Mouse (Mus musculus) neural tube, embryonic 13.5 days (tissue): Measurements from ENCODE around the gene Rad54l. TPM values are rescaled to one million over a fixed set of nuclear protein-coding genes. Genes with fewer than 3 reads are reported as not detected.

ENCODE experiments used
- ATAC-seq: fragments of 200-750 bp; cut with Nextera tagmentation; 2 replicates; pipeline ENCODE4 v1.8.0; 2017; ENCODE audit warnings: low read depth, mild to moderate bottlenecking, moderate TSS enrichment, moderate library complexity
- H3K27ac ChIP-seq: fragments of 300-500 bp; sonication (generic); replicated peaks from 2 replicates; pipeline ENCODE4 v1.5.1; 2015; ENCODE audit warnings: moderate library complexity, mild to moderate bottlenecking, inconsistent platforms
- H3K27me3 ChIP-seq: fragments of 300-500 bp; sonication (generic); 2 replicates; pipeline ENCODE4 v1.6.1; 2015; ENCODE audit warnings: mild to moderate bottlenecking, inconsistent platforms
- H3K36me3 ChIP-seq: fragments of 300-500 bp; sonication (generic); 2 replicates; pipeline ENCODE4 v1.6.1; 2015; ENCODE audit warnings: mild to moderate bottlenecking, inconsistent platforms
- H3K4me1 ChIP-seq: fragments of 300-500 bp; sonication (generic); replicated peaks from 2 replicates; pipeline ENCODE4 v1.6.1; 2015; ENCODE audit warnings: inconsistent platforms
- H3K4me2 ChIP-seq: fragments of 300-500 bp; sonication (generic); 2 replicates; pipeline ENCODE4 v1.6.1; 2015; ENCODE audit warnings: inconsistent platforms, mild to moderate bottlenecking, moderate library complexity
- H3K4me3 ChIP-seq: fragments of 300-500 bp; sonication (generic); 2 replicates; pipeline ENCODE4 v1.5.1; 2015; ENCODE audit warnings: mild to moderate bottlenecking, inconsistent platforms
- H3K9ac ChIP-seq: fragments of 300-500 bp; sonication (generic); 2 replicates; pipeline ENCODE4 v1.6.1; 2015; ENCODE audit warnings: moderate library complexity, mild to moderate bottlenecking, inconsistent platforms
- H3K9me3 ChIP-seq: fragments of 300-500 bp; sonication (generic); 2 replicates; pipeline ENCODE4 v1.6.1; 2016; ENCODE audit warnings: inconsistent platforms
- WGBS: fragments of 180-500 bp; shearing (Covaris S2); methylation state at CpG from one replicate; pipeline ENCODE4 v1.1.7; 2015; 5-methylcytosine and 5-hydroxymethylcytosine counted together
- polyA plus RNA-seq: library from polyadenylated mRNA; unstranded; fragments of >200 nt; fragmentation: Nextera tagmentation; extraction: Ambion mirVana; gene quantifications from 2 replicates; pipeline ENCODE4 v1.2.1, GENCODE M21; 2015

The Rad54l gene
- polyA plus RNA-seq = 7.7 and 9.2 TPM in 2 replicates

DNA sequence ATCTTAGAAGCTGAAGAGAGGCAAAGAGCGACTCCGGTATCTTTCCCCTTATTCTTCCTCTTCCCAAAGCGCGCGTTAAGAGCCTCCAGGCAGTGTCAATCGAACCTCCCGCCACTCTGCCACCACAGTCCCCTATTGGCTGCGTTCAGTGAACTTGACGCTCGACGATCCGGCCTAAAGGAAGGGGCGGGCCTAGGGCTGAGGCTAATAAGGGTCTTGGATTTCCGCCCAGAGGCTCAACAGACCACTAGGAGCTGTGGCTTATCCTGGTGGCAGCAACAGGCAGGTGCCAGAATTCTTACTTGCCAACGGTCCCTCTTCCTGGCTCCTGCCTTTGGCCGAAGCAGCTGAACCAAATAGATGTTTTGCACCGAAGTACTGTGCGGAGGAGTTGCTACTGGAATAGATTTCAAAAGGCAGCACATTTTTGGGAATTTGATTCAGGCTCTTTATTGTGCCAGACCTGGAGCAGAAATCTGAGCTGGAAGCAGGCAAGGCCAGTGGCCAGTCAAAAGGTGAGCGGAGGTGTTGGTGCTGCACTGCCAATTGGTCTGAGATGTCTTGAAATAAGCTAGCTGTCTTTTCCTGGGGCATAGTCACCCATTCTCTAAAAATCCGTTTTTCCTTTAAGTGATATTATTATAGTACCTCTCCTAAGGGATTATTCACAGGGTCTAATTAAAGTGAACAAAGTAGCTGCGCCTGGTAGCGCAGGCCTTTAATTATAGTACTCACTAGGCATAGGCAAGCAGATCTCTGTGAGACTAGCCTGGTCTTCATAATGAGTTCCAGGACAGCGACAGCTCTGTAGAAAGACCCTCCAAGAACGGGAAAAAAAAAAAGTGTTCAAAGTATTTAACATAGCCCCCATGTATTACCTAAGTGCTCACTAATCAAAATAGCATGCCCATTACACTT, at the start of gene Rad54l, which contains the start of gene Pomgnt1:
Gene Rad54l (minus strand): TSS at position 89 of the 918 bp plus-strand sequence.
Gene Pomgnt1 (plus strand): TSS at position 239 of the 918 bp plus-strand sequence.
- peak within 1 kb of the TSS; percentile 72 for H3K9ac ChIP-seq
- peak within 1 kb of the TSS; percentile 54; the same call in 1 of the 2 replicates for H3K27ac ChIP-seq
- H3K4me2 ChIP-seq = peak within 1 kb of the TSS; percentile 78
- no peaks in the 10 kb centered on the region for H3K27me3 ChIP-seq
- H3K36me3 ChIP-seq = no peaks in the 10 kb centered on the region
- peak within 1 kb of the TSS; percentile 62 for H3K4me3 ChIP-seq
- H3K4me1 ChIP-seq = peaks cover 21% of the 10 kb centered on the region
- H3K9me3 ChIP-seq = no peaks in the 10 kb centered on the region
- 6% methylated on average over 24 of the region's 24 CpGs for WGBS
- peak; percentile 98 for ATAC-seq

- Histone ChIP-seq H3K9me3 (no peaks in the 10 kb centered on the region), H3K9ac (no peak within 1 kb of the TSS), H3K36me3 (no peaks in the 10 kb centered on the region), H3K4me3 (no peak within 1 kb of the TSS), H3K4me2 (no peak within 1 kb of the TSS), H3K27me3 (no peaks in the 10 kb centered on the region), H3K4me1 (peaks cover 28% of the 10 kb centered on the region), H3K27ac (peak within 1 kb of the TSS; percentile 13; the same call in 1 of the 2 replicates)
- 82% methylated on average over 6 of the region's 6 CpGs for WGBS
- ATAC-seq = no peak
Measured at GRCm38 (mm10) chr4:116173072-116173471, 49.6 kb upstream of the Rad54l start, which contains the start of the genes 1700042G07Rik and Gm49337. Gene 1700042G07Rik (plus strand): TSS chr4:116173372. Gene Gm49337 (plus strand): TSS chr4:116173384.

DNA sequence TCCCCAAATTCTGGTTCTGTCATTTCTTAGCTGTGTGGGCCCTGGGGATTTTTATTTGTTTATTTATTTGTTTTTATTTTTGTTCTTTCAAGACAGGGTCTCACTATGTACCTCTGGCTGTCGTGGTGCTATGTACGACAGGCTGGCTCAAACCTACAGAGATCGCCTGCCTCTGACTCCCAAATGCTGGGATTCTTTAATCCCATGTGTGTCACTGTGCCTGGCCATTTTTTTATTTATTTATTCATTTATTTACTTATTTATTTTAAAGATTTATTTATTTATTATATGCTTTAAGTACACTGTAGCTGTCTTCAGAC, 45.8 kb upstream of the Rad54l start:
- H3K4me1 ChIP-seq = peaks cover 1% of the 10 kb centered on the region
- 71% methylated on average over 3 of the region's 3 CpGs for WGBS
- peak; percentile 33; the same call in 1 of the 2 replicates for ATAC-seq

GRCm38 (mm10) chr4:116168617-116169352, 45.3 kb upstream of the Rad54l start:
- ATAC-seq = peak; percentile 83
- no peaks in the 10 kb centered on the region for H3K36me3 ChIP-seq
- no peaks in the 10 kb centered on the region for H3K9me3 ChIP-seq
- H3K4me1 ChIP-seq = no peaks in the 10 kb centered on the region
- H3K9ac ChIP-seq = no peak overlapping the region
- no peak overlapping the region for H3K27ac ChIP-seq
- no peaks in the 10 kb centered on the region for H3K27me3 ChIP-seq
- H3K4me3 ChIP-seq = no peak overlapping the region
- H3K4me2 ChIP-seq = no peak overlapping the region
- WGBS = 84% methylated on average over 7 of the region's 8 CpGs

More for the DNA sequence above, 45.8 kb upstream of the Rad54l start:
- Histone ChIP-seq H3K36me3 (no peaks in the 10 kb centered on the region), H3K27me3 (no peaks in the 10 kb centered on the region), H3K4me3 (no peak overlapping the region), H3K4me2 (no peak overlapping the region), H3K27ac (no peak overlapping the region), H3K9me3 (no peaks in the 10 kb centered on the region), H3K9ac (no peak overlapping the region)

DNA sequence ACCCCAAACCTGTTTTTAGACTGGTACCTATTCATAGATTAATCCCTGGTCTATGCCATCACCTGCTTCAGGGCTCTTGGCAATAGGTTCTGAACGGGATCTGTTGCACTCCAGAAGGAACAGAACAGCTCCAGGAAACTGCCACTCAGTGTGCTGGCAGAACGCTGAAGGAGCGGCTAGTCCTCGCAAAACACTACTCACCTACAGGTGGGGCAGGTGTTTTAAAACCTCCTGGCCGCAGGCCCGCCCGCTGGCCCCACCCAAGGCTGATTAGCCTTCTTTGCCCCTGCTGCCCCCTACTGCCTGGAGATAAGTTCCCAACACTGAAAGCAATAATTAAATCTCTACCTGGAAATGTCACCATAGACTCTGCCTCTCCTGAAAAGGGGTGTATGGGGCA, 43.9 kb upstream of the Rad54l start, which contains the start of gene Tspan1:
Gene Tspan1 (minus strand): TSS at position 198 of the 400 bp plus-strand sequence.
- Histone ChIP-seq H3K4me1 (no peaks in the 10 kb centered on the region), H3K27ac (no peak within 1 kb of the TSS), H3K27me3 (no peaks in the 10 kb centered on the region), H3K36me3 (no peaks in the 10 kb centered on the region), H3K9ac (no peak within 1 kb of the TSS), H3K9me3 (no peaks in the 10 kb centered on the region), H3K4me3 (no peak within 1 kb of the TSS), H3K4me2 (no peak within 1 kb of the TSS)
- 33% methylated on average over 7 of the region's 7 CpGs for WGBS
- no peak for ATAC-seq

- 77% methylated on average over 8 of the region's 8 CpGs for WGBS
- H3K27ac ChIP-seq = no peak overlapping the region
- 0 out of 2 replicates have a peak, but pooled peaks cover 5% of the 10 kb centered on the region for H3K36me3 ChIP-seq
- no peaks in the 10 kb centered on the region for H3K27me3 ChIP-seq
- ATAC-seq = no peak
- H3K9ac ChIP-seq = no peak overlapping the region
- H3K4me2 ChIP-seq = no peak overlapping the region
- H3K9me3 ChIP-seq = no peaks in the 10 kb centered on the region
- H3K4me1 ChIP-seq = no peaks in the 10 kb centered on the region
- H3K4me3 ChIP-seq = no peak overlapping the region
Measured at GRCm38 (mm10) chr4:116165708-116166407, 42.4 kb upstream of the Rad54l start.

DNA sequence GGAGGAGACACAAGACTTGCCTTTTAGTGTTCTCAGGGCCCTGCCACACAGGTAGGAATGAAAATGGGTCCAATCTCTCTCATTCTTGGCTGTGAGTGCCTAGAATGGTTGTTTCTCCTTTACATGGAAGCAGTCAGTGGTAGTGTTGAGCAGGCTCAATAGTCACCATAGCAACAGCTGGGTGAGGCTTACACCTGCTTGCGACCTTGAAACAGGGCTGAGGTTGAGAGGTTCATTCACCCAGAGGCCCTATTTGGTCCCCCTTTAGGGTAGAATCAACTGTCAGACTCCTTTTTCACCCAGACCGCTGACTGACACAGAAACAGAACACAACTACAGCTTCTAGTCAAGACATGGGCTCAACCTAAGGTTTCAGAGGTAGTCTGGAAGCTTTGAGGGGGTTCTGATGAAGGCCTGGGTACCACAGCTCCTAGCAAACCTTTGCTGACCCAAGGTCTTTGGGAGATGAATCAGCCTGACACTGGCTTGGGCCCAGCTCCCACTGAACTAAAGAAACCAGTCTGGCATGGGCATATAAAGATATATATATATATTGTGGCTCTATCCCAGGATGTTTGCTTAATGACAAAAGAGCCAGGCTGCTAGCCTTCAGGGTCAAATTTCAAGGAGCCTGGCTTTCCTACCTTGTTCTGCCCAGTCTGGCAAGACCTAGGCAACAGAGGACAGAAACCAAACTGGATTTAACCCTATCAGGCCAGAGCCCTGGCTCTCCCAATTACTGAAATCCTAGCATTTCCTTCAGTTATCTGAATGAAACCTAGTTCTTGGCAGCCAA, 41.5 kb upstream of the Rad54l start:
- Histone ChIP-seq H3K27ac (no peak overlapping the region), H3K9ac (no peak overlapping the region), H3K4me1 (no peaks in the 10 kb centered on the region), H3K9me3 (no peaks in the 10 kb centered on the region), H3K4me3 (no peak overlapping the region), H3K27me3 (no peaks in the 10 kb centered on the region), H3K36me3 (0 out of 2 replicates have a peak, but pooled peaks cover 9% of the 10 kb centered on the region), H3K4me2 (no peak overlapping the region)
- 79% methylated on average over 2 of the region's 2 CpGs for WGBS
- ATAC-seq = no peak

DNA sequence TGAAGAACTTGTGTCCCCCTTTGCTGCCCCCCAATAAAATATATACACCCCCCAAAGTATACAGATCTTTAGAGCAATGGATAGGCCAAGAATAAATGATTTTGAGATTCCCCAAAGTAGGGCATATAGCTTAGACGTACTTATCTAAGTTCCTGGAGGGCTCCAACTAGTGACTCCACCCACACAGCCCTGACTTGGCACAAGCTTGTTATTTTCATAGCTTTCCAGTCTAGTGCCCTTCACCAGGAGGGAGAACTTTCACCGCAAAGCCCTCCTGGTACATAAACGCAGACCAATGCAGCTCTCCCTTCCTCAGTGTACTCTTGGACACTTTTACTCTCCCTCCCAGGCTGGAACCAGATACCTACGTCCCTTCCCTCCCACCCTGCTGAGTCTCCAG, 38.7 kb upstream of the Rad54l start:
- Histone ChIP-seq H3K36me3 (peaks cover 35% of the 10 kb centered on the region), H3K27ac (no peak overlapping the region), H3K4me2 (no peak overlapping the region), H3K4me3 (no peak overlapping the region), H3K27me3 (no peaks in the 10 kb centered on the region), H3K9ac (no peak overlapping the region), H3K4me1 (no peaks in the 10 kb centered on the region), H3K9me3 (no peaks in the 10 kb centered on the region)
- 83% methylated on average over 4 of the region's 4 CpGs for WGBS
- no peak for ATAC-seq

GRCm38 (mm10) chr4:116160769-116161168, 37.3 kb upstream of the Rad54l start:
- H3K4me3 ChIP-seq = no peak overlapping the region

GRCm38 (mm10) chr4:116159912-116160311, 36.4 kb upstream of the Rad54l start:
- 71% methylated on average over 3 of the region's 3 CpGs for WGBS
- Histone ChIP-seq H3K9ac (no peak overlapping the region), H3K27me3 (no peaks in the 10 kb centered on the region), H3K27ac (no peak overlapping the region), H3K4me2 (no peak overlapping the region), H3K36me3 (peaks cover 57% of the 10 kb centered on the region), H3K9me3 (no peaks in the 10 kb centered on the region), H3K4me3 (no peak overlapping the region), H3K4me1 (no peaks in the 10 kb centered on the region)
- no peak for ATAC-seq

More at GRCm38 (mm10) chr4:116160769-116161168, 37.3 kb upstream of the Rad54l start:
- H3K9me3 ChIP-seq = no peaks in the 10 kb centered on the region
- no peak overlapping the region for H3K4me2 ChIP-seq
- ATAC-seq = no peak
- 81% methylated on average over 3 of the region's 3 CpGs for WGBS
- H3K4me1 ChIP-seq = no peaks in the 10 kb centered on the region
- no peak overlapping the region for H3K9ac ChIP-seq
- no peak overlapping the region for H3K27ac ChIP-seq
- no peaks in the 10 kb centered on the region for H3K27me3 ChIP-seq
- peaks cover 48% of the 10 kb centered on the region for H3K36me3 ChIP-seq

DNA sequence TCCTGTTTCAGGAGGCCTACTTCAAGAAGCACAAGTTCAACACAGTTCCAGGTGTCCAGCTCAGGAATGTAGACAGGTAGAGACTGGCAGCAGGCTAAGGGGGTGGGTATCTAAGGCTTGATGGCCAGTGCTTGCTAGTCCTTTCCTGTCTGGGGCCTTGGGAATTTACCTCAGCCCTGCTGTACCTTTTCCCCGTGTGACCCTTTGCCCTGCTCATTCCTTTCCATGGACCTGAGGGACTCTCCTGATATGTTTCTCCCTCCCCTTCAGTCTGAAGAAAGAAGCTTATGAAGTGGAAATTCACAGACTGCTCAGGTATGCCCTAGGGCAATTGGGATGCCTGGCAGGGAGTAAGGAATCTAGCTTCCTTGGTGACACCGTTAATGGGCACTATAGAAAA, 34.4 kb upstream of the Rad54l start:
- H3K27me3 ChIP-seq = no peaks in the 10 kb centered on the region
- peaks cover 77% of the 10 kb centered on the region for H3K36me3 ChIP-seq
- no peaks in the 10 kb centered on the region for H3K9me3 ChIP-seq
- WGBS = 91% methylated on average over 2 of the region's 2 CpGs
- no peak overlapping the region for H3K9ac ChIP-seq
- no peak overlapping the region for H3K4me3 ChIP-seq
- no peak overlapping the region for H3K27ac ChIP-seq
- ATAC-seq = no peak
- H3K4me2 ChIP-seq = no peak overlapping the region
- 0 out of 2 replicates have a peak, but pooled peaks cover 3% of the 10 kb centered on the region for H3K4me1 ChIP-seq
